In the genomic region with DNA sequence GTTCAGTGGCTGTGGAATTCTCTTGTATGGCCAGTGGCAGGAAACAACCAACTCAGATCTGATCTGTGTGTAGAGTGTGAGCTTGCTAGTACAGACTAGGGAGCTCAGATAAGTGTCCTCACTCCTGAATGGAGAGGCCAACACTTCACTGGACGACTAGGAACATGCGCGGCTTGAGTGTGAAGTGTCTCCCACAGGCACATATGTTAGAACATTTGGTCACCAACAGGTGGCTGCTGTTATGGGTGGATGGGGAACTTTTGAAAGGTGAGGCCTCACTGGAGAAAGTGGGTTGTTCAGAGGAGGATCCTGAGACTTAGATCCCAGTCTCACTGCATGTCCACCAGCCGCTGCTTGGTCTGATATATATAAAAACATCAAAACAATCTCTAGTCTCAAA, we compare ENCODE assay signal across 28 mouse cellular contexts.
A peak's percentile ranks its signal among the peaks of the same experiment; 100 is the strongest.
DNase-seq lines count a peak whose midpoint lies in the region; ATAC-seq lines count a peak whose summit lies in the region.
"Had no signal": no experiment of that assay in that cellular context is flagged by ENCODE, and none has a peak within 500 bp of the region (broad histone marks: within the 10 kb centered on the region; RNA-seq: fewer than 3 reads in every experiment).

No protein-coding gene starts in this region.

- ATAC-seq in midbrain, embryonic 11.5 days (ENCODE audit: low FRiP score): no peak
- ATAC-seq: CD4-positive, CD25-positive, alpha-beta regulatory T cell, adult 4 months; forebrain, embryonic 15.5 days; inflammation-experienced regulatory T-cells, adult 6 months; lung, postnatal 0 days; midbrain, embryonic 16.5 days had no signal

- WGBS in midbrain, embryonic 11.5 days: 88% methylated on average over 4 of the region's 4 CpGs

- no peaks in the 10 kb centered on the region for H3K36me3 ChIP-seq in midbrain, embryonic 11.5 days (ENCODE audit: control insufficient read depth, insufficient read depth, low read length)
- H3K36me3 ChIP-seq: embryonic facial prominence, embryonic 13.5 days; forebrain, embryonic 10.5 days; forebrain, embryonic 15.5 days; hindbrain, embryonic 10.5 days; hindbrain, embryonic 15.5 days; liver, embryonic 13.5 days had no signal

- H3K4me3 ChIP-seq in midbrain, embryonic 11.5 days (ENCODE audit: low read depth, low read length): no peak overlapping the region
- H3K4me3 ChIP-seq: embryonic facial prominence, embryonic 13.5 days; forebrain, embryonic 10.5 days; forebrain, embryonic 15.5 days; hindbrain, embryonic 10.5 days; hindbrain, embryonic 15.5 days; left cerebral cortex, adult 2 months; liver, embryonic 13.5 days had no signal

- no peaks in the 10 kb centered on the region for H3K4me1 ChIP-seq in midbrain, embryonic 11.5 days (ENCODE audit: control insufficient read depth, insufficient read depth, low read length)
- H3K4me1 ChIP-seq: embryonic facial prominence, embryonic 13.5 days; hindbrain, embryonic 10.5 days; liver, embryonic 13.5 days had no signal

- peak; percentile 47 to 54 for DNase-seq in frontal cortex, adult 2 months (ENCODE audit: extremely low spot score in 1 of 2, low spot score in 1 of 2)
- DNase-seq in frontal cortex, postnatal 14 days (ENCODE audit: low spot score in 2 of 2): no peak
- peak; percentile 60 for DNase-seq in right cerebral cortex, adult 18-20 months
- DNase-seq in right cerebral cortex, postnatal 14 days: no peak
- DNase-seq in cerebellum, adult 9-11 months: peak; percentile 46
- no peak for DNase-seq in midbrain, embryonic 11.5 days (ENCODE audit: low spot score, missing footprints)
- no peak for DNase-seq in Muller cell, postnatal 12 days (ENCODE audit: inconsistent ontology term)
- DNase-seq: gastrocnemius, postnatal 14 days; heart, postnatal 14 days; kidney, adult 11 months; kidney, postnatal 25 days; liver, embryonic 13.5 days; lung, adult 18-20 months; right cerebral cortex, postnatal 4 days; thymus, adult 2 months; thymus, postnatal 36 days had no signal

- no peak overlapping the region for H3K27ac ChIP-seq in midbrain, embryonic 11.5 days (ENCODE audit: low read depth, low read length)
- H3K27ac ChIP-seq: embryonic facial prominence, embryonic 13.5 days; forebrain, embryonic 10.5 days; forebrain, embryonic 15.5 days; hindbrain, embryonic 10.5 days; hindbrain, embryonic 15.5 days; liver, embryonic 13.5 days; macrophage; stomach, postnatal 0 days had no signal

- no peaks in the 10 kb centered on the region for H3K9me3 ChIP-seq in midbrain, embryonic 11.5 days (ENCODE audit: control insufficient read depth, low read length)
- H3K9me3 ChIP-seq: embryonic facial prominence, embryonic 13.5 days; forebrain, embryonic 10.5 days; forebrain, embryonic 15.5 days; hindbrain, embryonic 10.5 days; hindbrain, embryonic 15.5 days; liver, embryonic 13.5 days had no signal

- H3K27me3 ChIP-seq in midbrain, embryonic 11.5 days (ENCODE audit: control insufficient read depth, insufficient read depth, low read length): no peaks in the 10 kb centered on the region
- H3K27me3 ChIP-seq: embryonic facial prominence, embryonic 13.5 days; forebrain, embryonic 15.5 days; hindbrain, embryonic 15.5 days; liver, embryonic 13.5 days had no signal

- H3K9ac ChIP-seq in midbrain, embryonic 11.5 days (ENCODE audit: low read length): no peak overlapping the region
- H3K9ac ChIP-seq: embryonic facial prominence, embryonic 13.5 days; forebrain, embryonic 15.5 days; hindbrain, embryonic 15.5 days; liver, embryonic 13.5 days had no signal

- H3K4me2 ChIP-seq in midbrain, embryonic 11.5 days: no peak overlapping the region
- H3K4me2 ChIP-seq: embryonic facial prominence, embryonic 13.5 days; forebrain, embryonic 15.5 days; hindbrain, embryonic 15.5 days; liver, embryonic 13.5 days had no signal

Comparison
In these comparisons a context has a peak if more than half of its experiments do, and no peak if none do; other contexts are left out.
1. DNase-seq: peak in frontal cortex, adult 2 months (2 of 2), right cerebral cortex, adult 18-20 months (single experiment) and cerebellum, adult 9-11 months (single experiment); none in frontal cortex, postnatal 14 days (0 of 2), right cerebral cortex, postnatal 14 days (single experiment), midbrain, embryonic 11.5 days (single experiment) and Muller cell, postnatal 12 days (single experiment).